Mouse (Mus musculus) induced T-regulatory cell, adult 2 months (primary cell): ENCODE data around the gene Cmtm8.

Source experiments
- DNase-seq: peaks from one replicate; pipeline ENCODE4 v3.0.0-alpha.2; 2012; ENCODE audit warnings: low read depth

The Cmtm8 gene

GRCm38 (mm10) chr9:114787134-114787533 is 56.8 kb downstream of the Cmtm8 start:
- no peak for DNase-seq

GRCm38 (mm10) chr9:114785432-114786125 is 58.4 kb downstream of the Cmtm8 start:
- no peak for DNase-seq

- DNase-seq = peak; percentile 86
Observed at GRCm38 (mm10) chr9:114781526-114782212, 62.3 kb downstream of the Cmtm8 start, which contains the start of gene Cmtm7. TSS of gene Cmtm7 (minus strand) at chr9:114781856.

GRCm38 (mm10) chr9:114780746-114781525 is 63.0 kb downstream of the Cmtm8 start:
- peak; percentile 70 for DNase-seq

GRCm38 (mm10) chr9:114779984-114780745 is 63.8 kb downstream of the Cmtm8 start:
- peak; percentile 72 for DNase-seq

- peak; percentile 44 for DNase-seq
Observed at GRCm38 (mm10) chr9:114778877-114779276, 65.1 kb downstream of the Cmtm8 start.

GRCm38 (mm10) chr9:114778047-114778390 is 65.9 kb downstream of the Cmtm8 start:
- DNase-seq = peak; percentile 86

GRCm38 (mm10) chr9:114777178-114778046 is 66.5 kb downstream of the Cmtm8 start:
- DNase-seq = peak; percentile 43

- no peak for DNase-seq
Observed at GRCm38 (mm10) chr9:114776361-114776760, 67.6 kb downstream of the Cmtm8 start.

GRCm38 (mm10) chr9:114775272-114775671 is 68.7 kb downstream of the Cmtm8 start:
- peak; percentile 47 for DNase-seq

GRCm38 (mm10) chr9:114774629-114775028 is 69.3 kb downstream of the Cmtm8 start:
- DNase-seq = no peak

- no peak for DNase-seq
Observed at GRCm38 (mm10) chr9:114771565-114771964, 72.4 kb downstream of the Cmtm8 start.

- DNase-seq = peak; percentile 75
Observed at GRCm38 (mm10) chr9:114770224-114770623, 73.7 kb downstream of the Cmtm8 start.

- DNase-seq = no peak
Observed at GRCm38 (mm10) chr9:114768066-114768465, 75.9 kb downstream of the Cmtm8 start.

- DNase-seq = no peak
Observed at GRCm38 (mm10) chr9:114767507-114767906, 76.4 kb downstream of the Cmtm8 start.

GRCm38 (mm10) chr9:114767030-114767429 is 76.9 kb downstream of the Cmtm8 start:
- no peak for DNase-seq

- peak; percentile 79 for DNase-seq
Observed at GRCm38 (mm10) chr9:114763341-114763740, 80.6 kb downstream of the Cmtm8 start.

GRCm38 (mm10) chr9:114761848-114762247 is 82.1 kb downstream of the Cmtm8 start:
- peak; percentile 49 for DNase-seq

- peak; percentile 72 for DNase-seq
Observed at GRCm38 (mm10) chr9:114760353-114760752, 83.6 kb downstream of the Cmtm8 start.

- DNase-seq = no peak
Observed at GRCm38 (mm10) chr9:114759886-114760285, 84.1 kb downstream of the Cmtm8 start.

GRCm38 (mm10) chr9:114758801-114759200 is 85.2 kb downstream of the Cmtm8 start:
- DNase-seq = peak; percentile 43
